Mouse (Mus musculus): ENCODE measurements around the gene Slc35e3.
A peak's percentile ranks its signal among the peaks of the same experiment; 100 is the strongest.

Gene Slc35e3

GRCm38 (mm10) chr10:117698313-117699138 lies 47.6 kb downstream of the Slc35e3 start:
- no peak for DNase-seq (ENCODE audit: low read depth, low spot score)

- peak; percentile 85 for DNase-seq (ENCODE audit: low read depth, low spot score)
Observed at GRCm38 (mm10) chr10:117697561-117698115, 48.5 kb downstream of the Slc35e3 start.

GRCm38 (mm10) chr10:117696827-117697560 lies 49.2 kb downstream of the Slc35e3 start:
- DNase-seq (ENCODE audit: low read depth, low spot score), result no peak

DNA sequence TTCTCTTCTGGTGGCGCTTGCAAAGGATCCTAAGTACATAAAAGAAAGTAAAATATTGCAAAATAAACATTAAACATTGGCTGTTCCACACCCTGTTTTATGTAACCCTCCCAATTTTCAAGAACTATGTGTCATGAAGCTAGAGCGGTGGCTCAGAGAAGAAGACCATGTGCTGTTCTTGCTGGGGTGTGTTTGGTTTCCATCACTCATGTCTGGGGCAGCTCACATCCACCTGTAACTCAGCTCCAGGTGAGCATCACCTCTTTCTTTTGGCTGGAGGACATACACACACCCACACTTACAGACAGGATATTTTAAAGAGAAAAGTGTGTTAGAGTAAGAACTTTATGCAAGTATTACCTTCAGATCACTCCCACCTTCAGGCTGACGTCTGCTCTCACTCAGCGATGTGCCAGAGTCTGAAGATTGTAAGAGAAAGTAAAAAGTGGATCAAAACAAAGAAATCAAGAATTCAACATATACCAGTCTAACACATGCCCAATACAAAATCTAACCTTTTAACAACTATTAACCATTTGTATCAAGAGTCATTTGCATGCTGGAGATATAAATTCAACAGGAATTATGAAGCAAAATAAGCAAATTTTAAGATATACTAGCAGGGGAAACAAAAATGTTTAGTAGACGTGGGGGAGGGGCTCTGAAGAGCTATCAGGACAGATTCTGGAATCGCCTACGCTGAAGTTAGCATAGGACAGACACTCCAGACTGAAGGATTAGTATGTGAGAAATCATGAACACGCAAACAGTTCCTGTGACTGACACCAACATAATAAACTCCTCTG lies 49.9 kb downstream of the Slc35e3 start:
- DNase-seq (ENCODE audit: low read depth, low spot score), result no peak

DNA sequence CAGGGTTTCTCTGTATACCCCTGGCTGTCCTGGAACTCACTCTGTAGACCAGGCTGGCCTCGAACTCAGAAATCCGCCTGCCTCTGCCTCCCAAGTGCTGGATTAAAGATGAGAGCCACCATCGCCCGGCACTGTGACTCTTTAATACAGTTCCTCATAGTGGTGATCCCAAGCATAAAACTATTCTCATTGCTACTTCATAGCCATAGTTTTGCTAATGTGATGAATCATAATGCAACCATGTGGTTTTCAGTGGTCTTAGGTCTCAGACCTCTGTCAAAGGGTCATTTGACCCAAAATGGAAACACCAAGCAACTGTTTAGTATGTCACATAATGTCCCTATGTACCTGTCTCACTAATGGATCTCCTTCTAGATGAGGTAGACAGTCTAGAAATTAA lies 50.6 kb downstream of the Slc35e3 start:
- DNase-seq (ENCODE audit: low read depth, low spot score), result no peak

DNA sequence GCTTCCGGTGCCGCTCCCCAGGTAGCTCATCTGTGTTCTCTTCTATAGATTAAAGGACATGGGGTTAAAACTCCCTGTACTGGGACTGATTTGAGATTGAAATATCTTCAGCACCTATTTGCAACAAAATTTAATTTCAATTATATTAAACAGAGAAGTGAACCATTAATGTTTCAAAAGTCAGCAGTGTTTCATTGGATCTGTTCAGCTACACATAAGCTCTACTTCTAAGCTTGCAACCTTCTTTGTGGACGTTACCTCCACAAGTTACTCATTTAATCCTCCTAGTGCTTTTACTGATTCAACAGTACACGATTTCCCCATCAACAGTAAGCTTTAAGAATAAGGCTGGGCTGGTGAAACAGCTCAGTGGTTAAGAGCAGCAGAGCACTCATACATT lies 51.1 kb downstream of the Slc35e3 start:
- DNase-seq (ENCODE audit: low read depth, low spot score), result no peak

DNA sequence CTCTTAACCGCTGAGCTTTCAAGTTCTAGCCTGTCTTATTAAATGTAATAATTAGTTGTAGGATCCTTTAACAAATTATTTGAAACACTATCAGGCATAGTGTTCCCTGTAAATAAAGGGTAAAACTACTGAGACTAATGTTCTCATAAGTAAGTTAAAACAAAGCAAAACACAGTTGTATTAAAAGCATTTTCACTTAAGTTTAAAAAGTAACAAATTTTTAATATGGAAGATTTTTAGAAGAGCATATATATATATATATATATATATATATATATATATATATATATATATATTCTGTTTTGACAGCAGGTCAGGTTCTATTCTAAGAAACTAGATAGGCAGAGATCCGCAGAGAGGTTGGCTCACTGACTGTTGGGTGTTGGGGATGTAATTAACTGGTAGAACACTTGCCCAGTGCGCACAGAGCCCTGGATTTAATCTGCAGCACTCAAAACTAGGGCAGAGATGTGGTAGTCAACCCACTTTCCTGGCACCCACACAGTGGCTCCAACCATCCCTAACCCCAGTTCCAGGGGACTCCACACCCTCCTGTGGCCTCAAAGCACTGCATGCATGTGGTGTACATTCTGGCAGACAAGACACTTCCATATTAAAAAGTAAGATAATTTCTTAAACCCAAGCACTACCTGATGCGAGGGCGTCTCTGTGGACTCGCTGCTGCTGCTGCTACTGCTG lies 51.8 kb downstream of the Slc35e3 start:
- DNase-seq (ENCODE audit: low read depth, low spot score), result no peak

- DNase-seq (ENCODE audit: low read depth, low spot score), result no peak
Observed at GRCm38 (mm10) chr10:117692953-117693352, 53.2 kb downstream of the Slc35e3 start.

DNA sequence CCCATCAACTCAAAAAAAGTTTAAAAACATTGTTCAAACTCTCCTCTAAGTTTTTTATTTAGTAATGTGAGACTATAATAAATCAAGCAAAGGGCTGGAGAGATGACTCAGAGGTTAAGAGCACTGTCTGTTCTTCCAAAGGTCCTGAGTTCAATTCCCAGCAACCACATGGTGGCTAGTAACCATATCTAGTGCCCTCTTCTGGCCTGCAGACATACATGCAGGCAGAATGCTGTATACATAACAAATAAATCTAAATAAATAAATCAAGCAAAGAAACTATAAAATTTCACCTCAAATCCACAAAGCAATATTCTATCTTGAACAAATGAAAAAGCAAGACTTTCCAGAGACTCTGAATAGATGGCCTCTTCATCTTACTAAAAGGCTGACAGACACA lies 54.0 kb downstream of the Slc35e3 start:
- DNase-seq (ENCODE audit: low read depth, low spot score), result no peak

DNA sequence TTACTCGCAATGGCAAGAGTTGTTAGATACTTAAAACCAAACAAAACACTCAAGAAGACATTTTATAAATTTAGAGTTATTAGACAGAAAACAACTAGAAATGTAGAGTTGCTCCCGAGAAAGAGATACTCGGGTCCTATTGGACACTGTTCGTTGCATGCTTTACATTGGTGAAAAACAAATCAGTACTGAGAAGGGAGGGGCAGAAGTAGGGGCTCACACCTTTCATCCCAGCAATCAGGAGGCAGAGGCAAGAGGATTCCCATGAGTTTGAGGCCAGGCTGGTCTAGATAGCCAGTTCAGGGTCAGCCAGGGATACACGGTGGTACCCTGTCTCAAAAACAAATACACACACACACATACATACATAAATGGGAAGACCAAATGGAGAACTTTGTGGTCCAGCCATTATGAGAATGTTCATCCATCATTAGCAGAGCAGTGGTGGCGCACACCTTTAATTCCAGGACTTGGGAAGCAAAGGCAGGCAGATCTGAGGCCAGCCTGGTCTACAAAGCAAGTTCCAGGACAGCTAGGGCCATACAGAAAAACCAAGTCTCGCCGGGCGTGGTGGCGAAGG lies 54.7 kb downstream of the Slc35e3 start:
- DNase-seq (ENCODE audit: low read depth, low spot score), result no peak

- no peak for DNase-seq (ENCODE audit: low read depth, low spot score)
Observed at GRCm38 (mm10) chr10:117690770-117691296, 55.3 kb downstream of the Slc35e3 start.

DNA sequence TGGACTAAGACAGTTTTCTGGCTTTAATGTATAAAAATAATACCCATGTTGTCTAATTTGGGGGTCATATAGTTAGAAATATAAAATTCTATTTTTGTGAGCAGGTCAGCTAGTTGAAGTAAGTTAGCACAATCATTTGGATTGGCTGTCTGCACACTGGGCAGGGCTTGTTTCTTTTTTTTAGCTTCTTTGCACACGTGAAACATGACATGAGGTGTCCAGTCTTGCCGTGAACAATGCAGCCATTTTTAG lies 56.1 kb downstream of the Slc35e3 start:
- DNase-seq (ENCODE audit: low read depth, low spot score), result no peak

- DNase-seq (ENCODE audit: low read depth, low spot score), result no peak
Observed at GRCm38 (mm10) chr10:117689297-117690100, 56.7 kb downstream of the Slc35e3 start.

GRCm38 (mm10) chr10:117688204-117689151 lies 57.7 kb downstream of the Slc35e3 start:
- DNase-seq (ENCODE audit: low read depth, low spot score), result peak; percentile 87

DNA sequence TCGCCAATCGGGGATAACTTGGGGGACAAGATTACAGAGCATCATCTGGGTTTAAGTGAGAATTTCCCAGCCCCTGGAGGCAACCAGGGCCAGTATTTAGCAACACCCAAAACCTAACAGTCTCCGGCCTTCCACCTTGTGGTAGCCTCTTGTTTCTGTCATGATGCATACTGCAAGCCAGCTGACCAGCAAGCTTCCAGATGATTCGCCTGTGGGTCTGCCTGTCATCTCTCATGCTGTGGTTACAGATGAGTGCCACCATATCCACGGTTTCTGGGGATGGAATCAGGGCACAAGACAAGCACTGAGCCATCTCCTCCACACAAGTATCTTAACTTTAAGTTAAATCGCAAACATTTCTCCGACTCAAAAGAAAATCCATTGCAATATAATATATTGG lies 58.6 kb downstream of the Slc35e3 start:
- no peak for DNase-seq (ENCODE audit: low read depth, low spot score)

GRCm38 (mm10) chr10:117687018-117687417 lies 59.1 kb downstream of the Slc35e3 start:
- DNase-seq (ENCODE audit: low read depth, low spot score), result no peak

GRCm38 (mm10) chr10:117685849-117686591 lies 60.1 kb downstream of the Slc35e3 start:
- no peak for DNase-seq (ENCODE audit: low read depth, low spot score)

GRCm38 (mm10) chr10:117685171-117685848 lies 60.9 kb downstream of the Slc35e3 start:
- DNase-seq (ENCODE audit: low read depth, low spot score), result no peak

Measured in ZHBTc4 (cell line).